Mouse (Mus musculus): ENCODE measurements around the gene Cad. TPM values are rescaled to one million over a fixed set of nuclear protein-coding genes. Genes with fewer than 3 reads are reported as not detected.

Gene Cad
- total RNA-seq, 1 experiment from 2014 or later, result 19.6 TPM

DNA sequence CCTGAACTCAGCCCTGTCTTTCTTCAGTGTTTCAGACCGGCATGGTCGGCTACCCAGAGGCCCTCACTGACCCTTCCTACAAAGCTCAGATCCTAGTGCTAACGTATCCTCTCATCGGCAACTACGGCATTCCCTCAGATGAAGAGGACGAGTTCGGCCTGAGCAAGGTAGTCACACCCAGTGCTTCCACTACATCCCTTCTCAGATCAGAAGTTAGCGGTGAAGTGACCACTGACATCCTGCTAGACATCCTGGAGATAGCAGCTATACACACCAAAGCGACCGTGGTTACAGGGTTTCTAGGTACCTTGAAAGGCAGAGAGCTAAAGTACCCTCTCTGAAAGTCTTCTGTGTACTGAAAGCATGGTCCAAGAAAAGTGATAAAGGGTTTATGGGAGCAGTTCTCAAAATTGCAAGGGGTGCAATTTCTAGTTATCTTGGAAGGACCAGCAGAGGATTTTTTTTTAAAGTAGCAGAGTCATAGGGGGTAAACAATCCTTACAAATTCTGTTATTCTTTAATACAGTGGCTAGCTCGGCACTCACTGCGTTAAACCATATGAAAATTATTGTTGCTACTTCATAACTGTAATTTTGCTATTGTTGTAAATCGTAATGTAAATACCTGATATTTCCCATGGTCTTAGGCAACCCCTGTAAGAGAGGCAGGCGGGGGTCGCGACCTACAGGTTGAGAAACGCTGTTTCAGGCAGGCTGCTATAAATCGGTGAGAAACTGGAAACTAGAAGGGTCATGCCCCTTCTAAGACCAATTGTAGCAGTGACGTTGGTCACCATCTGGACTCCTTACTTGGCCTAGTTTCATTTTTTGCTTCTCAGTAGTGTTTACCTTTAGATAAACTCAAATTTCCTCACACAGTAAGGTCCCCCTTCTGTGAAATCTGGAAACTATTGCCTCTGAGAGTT lies 898 bp downstream of the Cad start:
- no peak for ATAC-seq (ENCODE audit: extremely low read depth, insufficient number of reproducible peaks, low FRiP score, poor library complexity, severe bottlenecking)

- no peak for ATAC-seq (ENCODE audit: extremely low read depth, insufficient number of reproducible peaks, low FRiP score, poor library complexity, severe bottlenecking)
Measured at GRCm38 (mm10) chr5:31069810-31070209, 15.2 kb downstream of the Cad start.

GRCm38 (mm10) chr5:31071059-31071458 lies 16.5 kb downstream of the Cad start:
- no peak for ATAC-seq (ENCODE audit: extremely low read depth, insufficient number of reproducible peaks, low FRiP score, poor library complexity, severe bottlenecking)

GRCm38 (mm10) chr5:31071821-31072220 lies 17.2 kb downstream of the Cad start:
- ATAC-seq (ENCODE audit: extremely low read depth, insufficient number of reproducible peaks, low FRiP score, poor library complexity, severe bottlenecking), result no peak

DNA sequence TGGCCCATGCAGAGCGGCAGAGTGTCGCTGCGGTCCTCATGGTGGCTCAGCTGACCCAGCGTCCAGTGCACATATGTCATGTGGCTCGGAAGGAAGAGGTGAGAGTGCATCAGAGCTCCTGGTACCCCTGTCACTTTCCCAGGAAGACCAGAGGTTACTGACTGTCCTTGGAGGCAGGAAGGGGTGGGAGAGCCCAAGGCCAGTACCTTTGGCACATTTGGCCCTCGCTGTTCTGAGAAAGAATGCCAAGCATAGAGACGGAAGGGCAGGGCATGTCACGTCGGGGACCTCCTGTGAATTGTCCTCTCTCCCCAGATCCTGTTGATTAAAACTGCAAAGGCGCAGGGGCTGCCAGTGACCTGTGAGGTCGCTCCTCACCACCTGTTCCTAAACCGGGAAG lies 18.6 kb downstream of the Cad start:
- ATAC-seq (ENCODE audit: extremely low read depth, insufficient number of reproducible peaks, low FRiP score, poor library complexity, severe bottlenecking), result no peak

DNA sequence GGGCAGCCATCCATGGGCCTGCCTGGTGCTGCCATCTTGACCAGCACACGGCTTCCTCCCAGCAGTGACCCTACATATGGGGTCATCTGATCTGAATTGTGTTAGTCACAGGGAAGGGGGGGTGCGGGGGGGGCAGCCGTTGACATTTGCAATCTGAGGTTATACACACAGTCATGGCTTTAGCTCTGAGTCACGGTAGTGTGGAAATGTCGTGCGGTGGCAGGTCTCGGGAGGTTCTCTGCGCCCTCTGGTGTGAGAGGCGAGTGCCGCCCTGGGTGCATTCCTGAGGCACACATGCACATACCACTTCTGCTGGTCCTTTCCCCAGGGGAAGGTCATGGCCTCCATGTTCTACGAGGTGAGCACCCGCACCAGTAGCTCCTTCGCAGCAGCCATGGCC lies 21.8 kb downstream of the Cad start:
- no peak for ATAC-seq (ENCODE audit: extremely low read depth, insufficient number of reproducible peaks, low FRiP score, poor library complexity, severe bottlenecking)

DNA sequence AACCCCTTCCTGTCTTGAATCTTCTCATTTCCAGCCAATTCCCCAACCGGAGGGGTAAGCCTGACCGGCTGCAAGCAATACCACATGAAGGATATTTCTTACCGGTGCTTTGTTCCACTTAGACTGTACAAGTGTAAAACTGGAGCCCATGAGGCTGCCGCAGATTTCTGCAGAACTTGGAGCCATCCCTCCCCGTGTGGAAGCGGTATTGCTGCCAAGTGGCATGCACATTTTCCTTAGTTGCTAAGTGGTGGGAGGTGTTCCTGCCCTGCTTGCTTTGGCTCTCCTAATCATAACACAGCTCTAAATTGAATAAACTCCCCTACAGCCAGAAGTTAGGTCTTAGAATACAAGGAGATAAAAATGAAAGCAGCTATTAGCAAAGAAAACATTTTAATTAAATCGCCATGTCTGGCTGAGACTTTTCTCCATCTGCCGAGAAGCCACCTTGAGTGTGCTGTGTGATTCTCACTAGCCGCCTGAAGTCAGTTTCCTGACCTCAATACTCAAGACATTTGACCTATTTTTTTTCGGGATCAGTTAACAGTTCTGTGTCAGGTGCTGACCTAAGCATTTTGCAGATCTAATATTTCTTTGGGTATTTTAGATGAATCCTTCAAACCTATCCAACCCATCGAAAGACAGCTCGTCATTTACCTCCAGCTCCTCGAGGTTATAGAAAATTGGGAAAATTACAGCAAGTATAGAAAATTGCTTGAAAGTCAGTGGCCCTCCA lies 25.6 kb downstream of the Cad start:
- ATAC-seq (ENCODE audit: extremely low read depth, insufficient number of reproducible peaks, low FRiP score, poor library complexity, severe bottlenecking), result no peak

GRCm38 (mm10) chr5:31080795-31081164 lies 26.2 kb downstream of the Cad start:
- ATAC-seq (ENCODE audit: extremely low read depth, insufficient number of reproducible peaks, low FRiP score, poor library complexity, severe bottlenecking), result no peak

GRCm38 (mm10) chr5:31081386-31081785 lies 26.8 kb downstream of the Cad start:
- 0 out of 2 replicates have a peak, but pooled peaks have one; percentile 23 for ATAC-seq (ENCODE audit: extremely low read depth, insufficient number of reproducible peaks, low FRiP score, poor library complexity, severe bottlenecking)

DNA sequence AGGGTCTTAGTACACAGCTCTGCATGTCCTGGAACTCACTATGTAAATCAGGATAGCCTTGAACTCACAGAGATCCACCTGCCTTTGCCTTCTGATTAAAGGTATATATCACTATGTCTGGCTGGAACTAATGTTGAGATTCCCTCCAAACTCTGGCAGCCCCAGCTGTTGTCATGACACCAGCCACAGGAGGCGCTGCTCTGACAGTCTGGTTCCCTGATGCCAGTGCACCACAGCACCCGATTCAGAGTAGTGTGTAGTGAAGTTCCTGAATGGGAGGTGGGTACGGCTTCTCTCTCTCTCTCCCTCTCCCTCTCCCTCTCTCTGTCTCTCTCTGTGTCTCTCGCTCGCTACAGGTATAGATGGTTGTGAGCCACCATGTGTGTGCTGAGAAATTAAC lies 27.8 kb downstream of the Cad start:
- ATAC-seq (ENCODE audit: extremely low read depth, insufficient number of reproducible peaks, low FRiP score, poor library complexity, severe bottlenecking), result peak; percentile 70

DNA sequence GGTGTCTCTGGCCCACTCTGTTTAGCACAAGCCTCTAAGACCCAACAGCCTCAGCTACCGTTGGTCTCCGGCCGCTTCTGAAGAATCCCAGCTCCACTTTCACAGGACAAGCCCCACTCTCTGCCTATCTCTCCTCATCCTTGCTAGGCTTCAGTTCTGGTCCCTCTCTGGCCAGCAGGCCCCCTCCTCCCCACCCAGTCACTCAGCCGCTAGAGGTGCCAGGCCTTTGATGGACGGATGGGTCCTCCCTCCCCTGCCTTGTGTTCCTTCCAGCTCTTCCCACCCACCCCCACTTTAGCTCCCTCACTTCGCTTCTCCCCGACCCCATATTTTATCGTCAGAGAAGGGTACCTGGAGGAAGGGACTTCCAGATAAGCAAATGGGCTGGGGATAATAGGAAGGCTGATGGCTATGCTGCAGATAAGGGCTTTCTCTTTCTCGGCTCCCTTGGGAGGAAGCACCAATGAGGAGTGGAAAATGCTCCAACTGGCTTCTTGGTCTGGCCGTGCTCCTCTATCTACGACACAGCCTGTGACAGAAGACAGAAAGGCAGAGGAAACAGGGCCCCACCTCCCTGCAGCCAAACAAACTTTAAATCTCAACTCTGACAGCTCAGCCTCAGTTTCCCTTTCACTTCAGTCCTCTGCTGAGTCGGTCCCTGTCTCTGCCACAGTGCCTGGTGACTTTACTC lies 28.5 kb downstream of the Cad start:
- no peak for ATAC-seq (ENCODE audit: extremely low read depth, insufficient number of reproducible peaks, low FRiP score, poor library complexity, severe bottlenecking)

DNA sequence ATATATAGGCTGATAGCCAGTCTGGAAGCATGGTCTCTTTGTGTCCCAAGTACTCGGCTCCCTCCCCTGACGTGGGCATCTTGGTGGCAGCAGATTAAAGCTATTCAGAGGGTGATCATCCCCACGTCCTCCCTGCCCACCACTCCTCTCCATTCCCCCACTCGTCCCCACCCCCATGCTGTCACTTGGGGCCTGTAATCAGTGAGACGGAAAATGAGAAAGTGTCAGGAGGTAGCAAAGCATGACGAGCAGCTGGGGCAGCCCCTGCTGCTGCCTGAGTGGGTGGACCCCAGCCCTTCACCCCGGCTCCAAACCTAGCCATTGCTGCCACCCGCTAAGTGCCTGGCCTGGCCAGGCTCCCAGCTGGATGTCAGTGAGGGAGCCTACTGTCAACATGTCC lies 29.4 kb downstream of the Cad start:
- ATAC-seq (ENCODE audit: extremely low read depth, insufficient number of reproducible peaks, low FRiP score, poor library complexity, severe bottlenecking), result peak; percentile 21; the same call in 1 of the 2 replicates

DNA sequence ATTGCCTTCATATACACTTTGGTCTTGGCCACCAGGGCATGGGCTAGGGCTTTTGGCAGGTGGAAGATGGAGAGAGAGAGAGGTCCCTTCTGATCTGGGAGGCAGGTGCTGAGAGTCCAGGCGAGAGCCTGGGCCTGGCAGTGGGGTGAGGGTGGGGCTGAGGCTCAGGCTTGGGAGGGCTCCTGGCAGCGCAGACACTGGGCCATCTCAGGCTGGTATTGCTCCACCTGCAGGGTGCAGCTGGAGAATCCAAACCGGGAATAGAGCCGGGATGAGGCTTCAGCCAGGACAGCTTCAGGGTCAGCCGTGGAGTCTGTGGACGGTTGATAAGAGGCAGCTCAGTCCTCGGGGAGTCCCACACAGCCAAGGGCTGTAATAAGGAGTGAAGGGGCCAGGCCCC lies 32.0 kb downstream of the Cad start:
- no peak for ATAC-seq (ENCODE audit: extremely low read depth, insufficient number of reproducible peaks, low FRiP score, poor library complexity, severe bottlenecking)

- ATAC-seq (ENCODE audit: extremely low read depth, insufficient number of reproducible peaks, low FRiP score, poor library complexity, severe bottlenecking), result no peak
Measured at GRCm38 (mm10) chr5:31087131-31087530, 32.6 kb downstream of the Cad start.

GRCm38 (mm10) chr5:31092231-31092975 lies 37.8 kb downstream of the Cad start:
- no peak for ATAC-seq (ENCODE audit: extremely low read depth, insufficient number of reproducible peaks, low FRiP score, poor library complexity, severe bottlenecking)

DNA sequence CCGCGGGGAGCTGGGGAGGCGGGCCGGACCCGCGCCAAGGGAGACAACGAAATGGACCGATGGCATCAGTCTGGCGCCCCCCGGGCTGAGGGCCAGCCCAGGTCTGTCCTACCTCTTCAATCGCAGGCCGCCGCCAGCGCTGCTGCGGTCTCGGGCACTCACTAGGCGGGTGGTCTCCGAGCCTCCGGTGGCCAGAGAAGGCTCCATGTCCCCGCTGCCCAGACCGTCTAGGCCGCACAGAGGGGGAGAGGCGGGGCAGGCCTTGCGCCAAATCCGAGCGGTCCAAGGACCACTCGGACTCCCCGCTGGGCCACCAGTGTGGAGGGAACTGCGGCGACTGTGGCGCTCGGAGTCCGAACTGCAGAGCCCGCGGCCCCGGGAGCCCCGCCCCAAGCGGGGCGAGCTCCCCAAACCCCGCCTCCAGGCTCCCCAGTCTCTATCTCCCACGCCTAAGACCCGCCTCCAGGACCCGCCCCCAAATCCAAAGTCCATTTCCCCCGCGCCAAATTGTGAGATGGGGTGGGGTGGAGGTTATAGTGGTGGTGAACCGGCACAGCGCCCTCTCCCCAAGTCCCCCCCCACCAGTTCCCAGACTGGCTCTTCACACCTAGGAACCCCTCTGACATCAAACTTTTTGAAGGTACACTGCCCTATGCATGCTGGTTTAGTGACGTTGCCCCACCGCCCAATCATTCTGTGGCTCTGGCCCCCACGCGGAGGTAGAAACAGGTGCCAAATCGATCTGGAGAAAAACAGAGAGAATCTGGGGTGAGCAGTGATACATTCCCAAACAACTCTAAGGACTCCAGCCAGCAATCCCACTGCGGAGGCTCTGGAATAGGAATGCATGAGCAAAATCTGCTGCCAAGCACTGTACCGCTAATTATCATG lies 38.8 kb downstream of the Cad start:
- no peak for ATAC-seq (ENCODE audit: extremely low read depth, insufficient number of reproducible peaks, low FRiP score, poor library complexity, severe bottlenecking)

- ATAC-seq (ENCODE audit: extremely low read depth, insufficient number of reproducible peaks, low FRiP score, poor library complexity, severe bottlenecking), result no peak
Measured at GRCm38 (mm10) chr5:31094100-31094798, 39.7 kb downstream of the Cad start.

Data from neutrophil, adult 5-6 weeks (primary cell).